Mouse (Mus musculus) cerebellum, adult 2 months (tissue): Measurements from ENCODE around the gene Mllt1. TPM values are rescaled to one million over a fixed set of nuclear protein-coding genes. Genes with fewer than 3 reads are reported as not detected.
A peak's percentile ranks its signal among the peaks of the same experiment; 100 is the strongest.

ENCODE experiments used
- DNase-seq, 2 experiments: peaks; one replicate each; pipeline ENCODE4 v3.0.0; 2021
- H3K27ac ChIP-seq: fragments of 200-500 bp; 2 replicates; pipeline ENCODE4 v1.5.1; 2012; ENCODE audit warnings: low read length, control low read depth, inconsistent platforms; ENCODE audit not compliant: insufficient read depth
- H3K27me3 ChIP-seq: fragments of 200-500 bp; 2 replicates; pipeline ENCODE4 v1.6.1; 2012; ENCODE audit warnings: inconsistent platforms, mild to moderate bottlenecking, low read length, moderate library complexity; ENCODE audit not compliant: control insufficient read depth, insufficient read depth
- H3K4me1 ChIP-seq: fragments of 200-500 bp; 2 replicates; pipeline ENCODE4 v1.6.1; 2011; ENCODE audit warnings: low read length; ENCODE audit not compliant: control insufficient read depth, insufficient read depth
- H3K4me3 ChIP-seq: fragments of 200-500 bp; replicated peaks from 2 replicates; pipeline ENCODE3; 2011; ENCODE audit warnings: mild to moderate bottlenecking, low read depth, low read length, control low read depth; ENCODE audit not compliant: insufficient read depth
- CTCF ChIP-seq: fragments of 200-500 bp; IDR thresholded peaks from 2 replicates; pipeline ENCODE4 v1.5.1; 2011; ENCODE audit warnings: low read depth, mild to moderate bottlenecking, control low read depth, low read length, moderate library complexity, borderline replicate concordance; ENCODE audit not compliant: insufficient read depth
- POLR2A ChIP-seq: fragments of 200-500 bp; IDR thresholded peaks from 2 replicates; pipeline ENCODE4 v1.6.1; 2011; ENCODE audit warnings: low read length, control low read depth, borderline replicate concordance; ENCODE audit not compliant: insufficient read depth
- WGBS: fragments of 180-500 bp; shearing (Covaris S2); methylation state at CpG from one replicate; pipeline ENCODE4 v1.1.7; 2018; 5-methylcytosine and 5-hydroxymethylcytosine counted together
- polyA plus RNA-seq: library from polyadenylated mRNA; depleted of rRNA; stranded (reverse); fragments of >200 nt; gene quantifications from 2 replicates; pipeline ENCODE4 v1.2.3, GENCODE M21; 2012

Gene Mllt1
- polyA plus RNA-seq, 1 experiment: 45.7 TPM

DNA sequence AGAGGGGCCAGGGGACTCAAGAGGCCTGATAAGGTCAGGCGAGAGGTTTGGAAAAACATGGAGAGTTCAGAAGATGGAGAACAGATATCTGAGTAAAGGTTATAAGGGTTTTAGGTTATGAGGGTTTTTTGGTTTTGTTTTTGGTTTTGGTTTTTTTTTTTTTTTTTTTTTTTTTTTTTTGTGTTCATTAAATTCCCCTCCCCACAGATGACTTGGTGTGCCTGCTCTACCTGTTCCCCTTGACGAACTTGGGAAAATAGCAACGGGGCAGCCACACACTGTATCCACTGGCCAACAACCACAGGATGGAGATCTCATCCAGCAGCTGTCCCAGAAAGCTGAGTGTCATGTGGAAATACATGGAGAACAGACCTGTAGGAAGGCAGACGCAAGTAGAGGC lies 23.5 kb upstream of the Mllt1 start:
- 78% methylated on average over 4 of the region's 4 CpGs for WGBS
- TF ChIP-seq CTCF (no peak), POLR2A (no peak)
- Histone ChIP-seq H3K27me3 (no peaks in the 10 kb centered on the region), H3K4me1 (no peaks in the 10 kb centered on the region), H3K27ac (no peak overlapping the region), H3K4me3 (no peak overlapping the region)
- DNase-seq: no peak

DNA sequence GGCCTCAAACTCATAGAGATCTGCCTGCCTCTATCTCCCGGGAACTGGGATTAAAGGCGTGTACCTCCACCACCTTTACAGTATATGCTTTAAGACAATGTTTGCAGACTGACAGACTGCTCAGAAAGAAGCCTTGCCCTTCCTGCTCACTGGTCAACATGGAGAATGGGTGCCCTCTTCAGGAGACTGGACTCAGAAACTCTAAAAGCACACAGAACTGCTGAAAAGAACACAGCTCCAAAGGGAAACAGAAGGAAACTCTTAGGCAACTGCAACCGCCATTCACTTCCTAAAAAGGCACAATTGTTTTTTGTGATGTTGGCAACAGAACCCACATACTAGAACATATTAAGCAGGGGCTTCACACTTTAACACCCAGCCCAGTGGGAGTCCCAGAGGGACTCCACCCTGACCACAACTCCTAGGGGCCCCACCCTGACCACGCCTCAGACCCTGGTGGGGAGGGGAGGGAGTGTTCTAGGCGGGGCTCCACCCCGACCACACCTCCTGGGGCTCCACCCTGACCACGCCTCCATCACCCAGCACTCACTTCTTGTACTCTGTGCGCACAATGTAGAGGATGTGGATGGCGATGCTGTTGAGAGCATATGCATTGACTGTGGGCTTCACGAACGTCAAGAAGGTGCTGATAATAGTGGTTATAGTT lies 22.7 kb upstream of the Mllt1 start:
- no peak overlapping the region for H3K4me3 ChIP-seq
- no peak for TF ChIP-seq POLR2A
- no peak for TF ChIP-seq CTCF
- WGBS: 42% methylated on average over 11 of the region's 11 CpGs
- no peak for DNase-seq
- H3K27ac ChIP-seq: no peak overlapping the region
- no peaks in the 10 kb centered on the region for H3K27me3 ChIP-seq
- no peaks in the 10 kb centered on the region for H3K4me1 ChIP-seq

DNA sequence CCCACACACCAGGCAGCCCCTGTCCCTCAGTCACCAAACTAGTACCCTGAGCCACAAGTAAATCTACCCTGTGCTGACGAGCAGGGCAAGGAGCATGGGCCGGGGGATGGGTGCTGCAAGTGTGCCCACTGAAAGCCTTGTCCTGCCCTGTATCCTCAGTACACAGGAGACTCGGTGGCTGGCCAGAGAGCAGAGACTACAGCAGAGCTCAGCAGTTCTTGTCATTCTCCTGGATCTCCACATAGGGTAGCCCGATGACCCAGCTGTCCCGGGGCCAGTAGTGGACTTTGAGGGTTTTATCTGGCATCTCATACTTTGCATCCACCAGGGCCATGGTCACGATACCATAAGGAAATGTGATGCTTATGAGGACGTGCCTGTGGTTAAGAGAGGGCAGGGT lies 19.7 kb upstream of the Mllt1 start:
- Histone ChIP-seq H3K4me1 (no peaks in the 10 kb centered on the region), H3K27ac (no peak overlapping the region), H3K27me3 (no peaks in the 10 kb centered on the region), H3K4me3 (no peak overlapping the region)
- WGBS: 83% methylated on average over 7 of the region's 7 CpGs
- TF ChIP-seq POLR2A: no peak
- no peak for TF ChIP-seq CTCF
- no peak for DNase-seq

DNA sequence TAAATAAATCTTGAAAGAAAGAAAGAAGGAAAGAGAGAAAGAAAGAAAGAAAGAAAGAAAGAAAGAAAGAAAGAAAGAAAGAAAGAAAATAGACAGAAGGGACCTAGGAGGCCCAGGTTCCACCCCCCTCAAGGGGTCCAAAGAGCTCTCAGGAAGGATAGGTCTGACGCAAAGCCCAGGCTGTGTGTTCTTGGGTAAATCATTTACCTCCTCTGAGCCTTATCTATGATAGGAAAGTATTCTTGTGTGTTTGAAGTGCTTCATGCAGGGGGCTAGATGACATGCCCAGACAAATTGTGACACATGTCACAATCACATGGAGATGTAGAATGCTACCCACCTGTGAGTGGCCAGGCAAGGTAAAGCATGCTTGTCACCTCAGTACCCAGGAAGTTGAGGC lies 17.4 kb upstream of the Mllt1 start:
- WGBS: 86% methylated on average over 1 of the region's 1 CpGs

DNA sequence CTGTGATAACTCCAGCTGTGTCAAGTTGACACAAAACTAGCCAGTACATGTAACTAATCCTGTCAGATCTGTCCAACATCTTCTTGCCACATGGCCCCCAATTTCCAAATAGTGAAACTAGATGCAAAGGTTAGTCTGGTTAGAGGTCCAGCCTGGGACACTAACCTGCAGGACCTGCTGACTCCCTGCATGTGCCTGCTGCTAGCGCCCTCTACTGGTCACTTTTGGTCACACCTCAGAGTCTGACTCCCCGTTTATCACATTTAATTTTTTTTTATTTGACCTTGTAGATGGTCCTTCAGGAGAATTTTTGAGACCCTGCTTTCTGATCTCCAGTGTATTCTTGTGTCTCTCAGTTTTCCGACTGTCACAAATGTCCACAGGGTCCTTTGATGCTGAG lies 15.7 kb upstream of the Mllt1 start:
- Histone ChIP-seq H3K4me1 (no peaks in the 10 kb centered on the region), H3K27me3 (no peaks in the 10 kb centered on the region), H3K27ac (no peak overlapping the region), H3K4me3 (no peak overlapping the region)
- peak; percentile 52 to 64 for DNase-seq
- 13% methylated on average over 3 of the region's 3 CpGs for WGBS
- TF ChIP-seq POLR2A: no peak
- peak; percentile 88 for TF ChIP-seq CTCF

More for the DNA sequence above, 17.4 kb upstream of the Mllt1 start:
- H3K4me3 ChIP-seq: no peak overlapping the region
- no peaks in the 10 kb centered on the region for H3K4me1 ChIP-seq
- DNase-seq: no peak
- TF ChIP-seq CTCF (no peak), POLR2A (no peak)
- no peak overlapping the region for H3K27ac ChIP-seq
- no peaks in the 10 kb centered on the region for H3K27me3 ChIP-seq

DNA sequence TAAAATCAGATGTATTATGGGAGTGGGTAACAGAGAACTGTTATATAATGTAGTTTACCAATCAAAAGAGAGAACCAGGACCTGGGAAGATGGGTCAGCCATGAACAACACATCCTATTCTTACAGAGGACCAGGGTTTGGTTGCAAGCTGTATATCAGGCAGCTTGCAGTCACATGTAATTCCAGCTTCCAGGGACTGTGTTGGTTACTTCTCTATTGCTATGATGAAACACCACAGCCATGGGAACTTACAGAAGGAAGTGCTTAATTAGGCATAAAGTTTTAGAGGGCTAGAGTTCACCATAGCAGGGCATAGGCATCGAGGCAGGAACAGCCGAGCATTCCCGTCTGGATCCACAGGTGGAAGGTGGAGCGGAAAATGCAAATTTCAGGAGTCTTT lies 3.5 kb upstream of the Mllt1 start:
- H3K4me3 ChIP-seq: no peak overlapping the region
- WGBS: 87% methylated on average over 4 of the region's 4 CpGs
- H3K4me1 ChIP-seq: peaks cover under 1% of the 10 kb centered on the region; the same call in 1 of the 2 replicates
- H3K27ac ChIP-seq: no peak overlapping the region
- DNase-seq: no peak
- H3K27me3 ChIP-seq: no peaks in the 10 kb centered on the region
- TF ChIP-seq POLR2A: no peak
- TF ChIP-seq CTCF: no peak

DNA sequence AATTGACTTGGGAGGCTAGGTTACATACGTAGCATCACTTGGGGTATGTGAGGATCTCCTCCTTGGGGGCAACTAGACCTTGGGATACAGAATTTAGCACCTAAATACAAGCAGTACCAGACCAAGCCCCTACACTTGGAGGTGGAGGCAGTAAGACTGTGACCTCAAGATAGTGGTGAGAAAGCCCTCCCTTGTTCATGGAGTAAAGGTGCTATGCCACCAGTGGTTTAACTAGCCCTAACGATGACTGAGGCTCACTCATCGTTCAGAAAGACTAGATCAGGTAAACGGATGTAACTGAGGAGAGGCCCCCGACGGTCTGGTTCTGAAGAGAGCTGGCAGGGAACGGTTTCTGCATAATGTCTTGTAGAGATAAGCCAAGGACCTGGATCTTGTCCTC lies 1.5 kb upstream of the Mllt1 start:
- no peak for DNase-seq
- no peak overlapping the region for H3K4me3 ChIP-seq
- TF ChIP-seq CTCF (no peak), POLR2A (no peak)
- peaks cover 13% of the 10 kb centered on the region; the same call in 1 of the 2 replicates for H3K4me1 ChIP-seq
- H3K27me3 ChIP-seq: no peaks in the 10 kb centered on the region
- WGBS: 93% methylated on average over 7 of the region's 7 CpGs
- no peak overlapping the region for H3K27ac ChIP-seq

DNA sequence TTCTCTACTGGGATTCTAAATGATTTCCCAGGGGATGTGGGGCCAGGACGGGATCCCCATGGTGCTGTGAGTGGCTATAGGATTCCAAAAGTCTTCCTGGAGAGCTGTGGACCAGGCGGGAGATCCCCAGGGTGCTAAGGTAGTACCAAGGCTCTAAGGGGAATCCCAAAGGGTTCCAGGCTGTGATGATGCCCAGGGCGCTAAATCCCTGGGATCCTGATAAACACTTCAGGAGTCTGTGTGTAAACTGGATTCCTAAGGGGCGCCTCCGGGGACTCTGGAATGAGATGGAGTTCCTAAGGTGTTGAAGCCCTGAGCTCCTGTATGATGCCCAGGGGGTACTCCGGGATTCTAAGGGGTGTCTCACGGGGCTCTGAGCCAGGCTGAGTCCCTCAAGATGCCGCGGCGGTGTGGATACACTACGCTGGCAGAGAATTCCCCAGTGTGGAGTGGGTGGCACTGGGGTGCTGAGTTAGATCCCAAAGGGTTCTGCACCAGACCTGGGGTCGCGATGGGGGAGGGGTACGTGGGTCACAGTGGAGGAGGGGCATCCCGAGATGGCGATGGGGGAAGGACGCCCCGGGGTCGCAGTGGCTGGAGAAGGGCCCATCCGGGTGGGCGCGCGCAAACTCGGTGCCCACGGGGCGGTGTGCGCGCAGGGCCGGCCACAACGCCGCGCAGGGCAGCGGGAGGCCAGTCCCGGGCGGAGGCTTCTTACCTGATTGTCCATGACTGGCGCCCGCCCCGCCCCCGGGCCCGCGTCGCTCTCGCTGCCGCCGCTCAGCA lies 477 bp downstream of the Mllt1 start:
- no peak overlapping the region for H3K27ac ChIP-seq

More for the DNA sequence above, 477 bp downstream of the Mllt1 start:
- H3K4me1 ChIP-seq: peaks cover 13% of the 10 kb centered on the region; the same call in 1 of the 2 replicates
- WGBS: under 1% methylated on average over 41 of the region's 45 CpGs
- H3K27me3 ChIP-seq: no peaks in the 10 kb centered on the region
- H3K4me3 ChIP-seq: peak overlapping the region; percentile 73
- no peak for DNase-seq
- TF ChIP-seq POLR2A: no peak
- TF ChIP-seq CTCF: no peak
